Mouse (Mus musculus): ENCODE results near the gene Mfrp.

DNA sequence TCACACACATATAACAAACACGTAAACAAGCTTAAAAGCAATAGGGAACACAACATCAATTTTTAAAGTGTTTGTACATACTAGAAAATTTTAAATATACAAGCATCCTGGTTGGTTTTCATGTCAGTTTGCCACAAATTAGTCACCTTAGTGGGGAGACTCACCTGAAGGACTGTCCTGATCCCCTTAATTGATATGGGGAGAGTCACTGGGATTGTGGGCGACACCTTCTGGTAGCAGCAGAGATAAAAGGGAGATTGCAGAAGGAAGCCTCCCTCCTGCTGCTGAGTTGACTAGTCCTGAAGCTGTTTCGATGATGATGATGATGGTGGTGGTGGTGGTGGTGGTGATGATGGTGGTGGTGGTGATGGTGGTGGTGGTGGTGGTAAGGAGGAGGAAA is 48.7 kb upstream of the Mfrp start:
- TF ChIP-seq CTCF (IDR thresholded peaks at IDR 0.05; ENCODE audit: low read depth, low read length) (no peak), POLR2A (IDR thresholded peaks at IDR 0.05; ENCODE audit: extremely low read depth, insufficient read depth, low read length) (no peak)

Measured in liver, adult 2 months (tissue).